In genomic region chr13:93304251-93305001, GRCm38 (mm10) we compare ENCODE assay signal across 8 mouse cellular contexts. TPM values are rescaled to one million over a fixed set of nuclear protein-coding genes. Genes with fewer than 3 reads are reported as not detected.
A peak's percentile ranks its signal among the peaks of the same experiment; 100 is the strongest.
DNase-seq lines count a peak whose midpoint lies in the region; ATAC-seq and TF ChIP-seq lines count a peak whose summit lies in the region.

No protein-coding gene starts in this region.

- no peaks in the 10 kb centered on the region for H3K27me3 ChIP-seq in intestine, embryonic 16.5 days (replicated peaks; ENCODE audit: control insufficient read depth, insufficient read depth, low read length)
- no peaks in the 10 kb centered on the region for H3K27me3 ChIP-seq in liver, adult 2 months (ENCODE audit: control insufficient read depth, insufficient read depth, low read length)
- H3K27me3 ChIP-seq in neural tube, embryonic 13.5 days = no peaks in the 10 kb centered on the region

- peaks cover 10% of the 10 kb centered on the region for H3K4me1 ChIP-seq in intestine, embryonic 16.5 days (ENCODE audit: control insufficient read depth, insufficient read depth, low read length)
- H3K4me1 ChIP-seq in liver, adult 2 months (ENCODE audit: control insufficient read depth, insufficient read depth, low read length) = peaks cover 2% of the 10 kb centered on the region
- peaks cover 45% of the 10 kb centered on the region for H3K4me1 ChIP-seq in neural tube, embryonic 13.5 days (replicated peaks)

- peak overlapping the region; percentile 94 for H3K27ac ChIP-seq in gastrocnemius, adult 2 months
- H3K27ac ChIP-seq in intestine, embryonic 16.5 days (ENCODE audit: low read length) = peak overlapping the region; percentile 93
- peak overlapping the region; percentile 53 for H3K27ac ChIP-seq in liver, adult 2 months (replicated peaks; ENCODE audit: insufficient read depth, low read depth, low read length)
- peak overlapping the region; percentile 99 for H3K27ac ChIP-seq in neural tube, embryonic 13.5 days (replicated peaks)

- intact Hi-C loops in gastrocnemius, adult 2 months (cut with DNase I) = loop anchor here (2.0 to 10.0 kb wide), 5 partner anchors 52 to 320 kb away; partner anchors contain the start of gene Cmya5

- peak overlapping the region; percentile 74 for H3K4me2 ChIP-seq in intestine, embryonic 16.5 days (ENCODE audit: low read depth, low read length)
- H3K4me2 ChIP-seq in neural tube, embryonic 13.5 days = peak overlapping the region; percentile 81

- no peak for TF ChIP-seq CTCF in brain, embryonic 14.5 days (IDR thresholded peaks at IDR 0.05; ENCODE audit: borderline replicate concordance, extremely low read depth, insufficient read depth, insufficient read length)
- no peak for TF ChIP-seq CTCF in gastrocnemius, adult 2 months (IDR thresholded peaks at IDR 0.05)
- no peak for TF ChIP-seq CTCF in liver, adult 2 months (IDR thresholded peaks at IDR 0.05; ENCODE audit: low read depth, low read length)

- under 1% methylated on average over 48 of the region's 64 CpGs for WGBS in intestine, embryonic 16.5 days
- WGBS in liver, adult 2 months = under 1% methylated on average over 51 of the region's 64 CpGs
- under 1% methylated on average over 63 of the region's 64 CpGs for WGBS in neural tube, embryonic 13.5 days

- peak overlapping the region; percentile 84 for H3K4me3 ChIP-seq in gastrocnemius, adult 2 months
- H3K4me3 ChIP-seq in intestine, embryonic 16.5 days (ENCODE audit: low read length) = peak overlapping the region; percentile 81
- peak overlapping the region; percentile 88 for H3K4me3 ChIP-seq in liver, adult 2 months (ENCODE audit: insufficient read depth, low read depth, low read length)
- H3K4me3 ChIP-seq in neural tube, embryonic 13.5 days = peak overlapping the region; percentile 85

- H3K9ac ChIP-seq in intestine, embryonic 16.5 days (ENCODE audit: low read depth, low read length) = peak overlapping the region; percentile 87
- H3K9ac ChIP-seq in liver, adult 2 months (ENCODE audit: low read depth, low read length) = peak overlapping the region; percentile 93
- peak overlapping the region; percentile 93 for H3K9ac ChIP-seq in neural tube, embryonic 13.5 days

- no peaks in the 10 kb centered on the region for H3K36me3 ChIP-seq in intestine, embryonic 16.5 days (ENCODE audit: control insufficient read depth, insufficient read depth, low read length)
- H3K36me3 ChIP-seq in liver, adult 2 months (ENCODE audit: control insufficient read depth, insufficient read depth, low read length) = no peaks in the 10 kb centered on the region
- H3K36me3 ChIP-seq in neural tube, embryonic 13.5 days = no peaks in the 10 kb centered on the region

- ATAC-seq in intestine, embryonic 16.5 days = peak; percentile 64
- peak; percentile 54; the same call in 1 of the 2 replicates for ATAC-seq in neural tube, embryonic 13.5 days (ENCODE audit: low read depth)

- H3K79me2 ChIP-seq in liver, adult 2 months (ENCODE audit: control insufficient read depth, insufficient read depth, low read length) = peaks cover 3% of the 10 kb centered on the region; the same call in 1 of the 2 replicates

- no peaks in the 10 kb centered on the region for H3K9me3 ChIP-seq in intestine, embryonic 16.5 days (ENCODE audit: control insufficient read depth, low read length)
- H3K9me3 ChIP-seq in neural tube, embryonic 13.5 days = no peaks in the 10 kb centered on the region

- TF ChIP-seq POLR2A in brain, embryonic 14.5 days (IDR thresholded peaks at IDR 0.05; ENCODE audit: borderline replicate concordance, extremely low read depth, insufficient read depth, insufficient read length, poor library complexity, severe bottlenecking) = no peak
- TF ChIP-seq POLR2A in liver, adult 2 months (IDR thresholded peaks at IDR 0.05; ENCODE audit: extremely low read depth, insufficient read depth, low read length) = no peak

- peak; percentile 34 for DNase-seq in thymus, postnatal 14 days
- no peak for DNase-seq in thymus, postnatal 10 days (ENCODE audit: low spot score in 2 of 2)
- peak; percentile 74 for DNase-seq in brain, embryonic 14.5 days (ENCODE audit: low read depth)
- peak; percentile 81 for DNase-seq in gastrocnemius, adult 2 months
- peak; percentile 67 for DNase-seq in liver, adult 2 months (ENCODE audit: extremely low read depth, low read depth, low spot score)
- no peak for DNase-seq in yolk sac, embryonic 10.5 days (ENCODE audit: low spot score)

RNA-seq across cellular contexts. Expression of gene Homer1, which starts 5.0 kb away (rescaled TPM):
- 18.7 and 21.4 TPM in 2 replicates for polyA plus RNA-seq in brain, embryonic 14.5 days (2012; rRNA removed)
- total RNA-seq in gastrocnemius, adult 2 months (2021) = 100 to 1,000 TPM in 1 of 2 experiments, 10 to 100 TPM in 1; 97.0 to 104 TPM
- polyA plus RNA-seq in intestine, embryonic 16.5 days (2015; fragmentation: Nextera tagmentation; extraction: Ambion mirVana) = 2.7 and 3.0 TPM in 2 replicates
- total RNA-seq in liver, adult 2 months (2014; rRNA removed) = 12.3 and 13.2 TPM in 2 replicates
- 1.8 and 2.6 TPM in 2 replicates for polyA plus RNA-seq in liver, adult 2 months (2012; rRNA removed)
- 12.2 and 14.6 TPM in 2 replicates for polyA plus RNA-seq in neural tube, embryonic 13.5 days (2015; fragmentation: Nextera tagmentation; extraction: Ambion mirVana)

Comparison
In these comparisons a context has a peak if more than half of its experiments do, and no peak if none do; other contexts are left out.
1. DNase-seq: peak in thymus, postnatal 14 days (single experiment), brain, embryonic 14.5 days (single experiment), gastrocnemius, adult 2 months (single experiment) and liver, adult 2 months (single experiment); none in thymus, postnatal 10 days (0 of 2) and yolk sac, embryonic 10.5 days (single experiment).
2. Peak in every context shown above with its lines, with median percentiles within 50 percentile points of each other: H3K27ac ChIP-seq, H3K4me3 ChIP-seq and H3K9ac ChIP-seq.